Mouse (Mus musculus): ENCODE results near the gene Dpy30. TPM values are rescaled to one million over a fixed set of nuclear protein-coding genes. Genes with fewer than 3 reads are reported as not detected.

Gene Dpy30
- total RNA-seq, 4 experiments from 2014 or later: 41.5 to 47.7 (median 44.5) TPM

DNA sequence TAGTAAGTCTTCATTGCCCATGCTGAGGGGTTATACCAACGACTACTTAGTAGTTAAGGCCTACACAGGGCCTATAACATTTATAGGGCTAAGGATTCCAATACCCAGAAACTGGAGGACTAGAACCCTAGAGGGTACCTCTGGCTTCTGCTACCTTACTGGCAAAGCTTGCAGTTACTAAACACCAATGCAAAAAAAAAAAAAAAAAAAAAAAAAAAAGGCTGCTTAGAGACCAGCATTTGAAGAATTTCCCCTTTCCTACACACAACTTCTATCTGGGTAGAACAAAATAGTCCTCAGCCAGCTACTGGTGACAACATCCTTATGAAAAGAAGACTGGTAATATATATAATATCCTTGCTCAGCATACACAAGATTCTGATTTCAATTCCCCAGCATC, 58.1 kb downstream of the Dpy30 start:
- no peak for DNase-seq (ENCODE audit: low spot score in 2 of 2)

DNA sequence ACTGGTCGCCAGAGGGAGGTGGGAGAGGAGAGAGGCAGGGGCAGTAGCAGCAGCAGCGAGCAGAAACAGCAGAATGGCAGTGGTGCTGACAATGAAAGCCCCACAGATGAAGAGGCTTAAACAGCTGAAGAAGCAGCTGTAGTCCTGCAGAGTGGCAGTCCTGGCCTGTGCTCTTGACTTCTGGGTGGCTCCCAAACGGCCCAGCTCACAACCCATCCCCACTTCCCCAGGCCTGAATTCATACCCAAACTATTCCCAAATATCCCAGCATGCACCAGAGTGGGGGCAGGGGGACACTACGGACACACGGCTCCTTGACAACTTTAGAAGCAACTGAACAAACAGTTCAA, 58.6 kb downstream of the Dpy30 start:
- DNase-seq (ENCODE audit: low spot score in 2 of 2): no peak

DNA sequence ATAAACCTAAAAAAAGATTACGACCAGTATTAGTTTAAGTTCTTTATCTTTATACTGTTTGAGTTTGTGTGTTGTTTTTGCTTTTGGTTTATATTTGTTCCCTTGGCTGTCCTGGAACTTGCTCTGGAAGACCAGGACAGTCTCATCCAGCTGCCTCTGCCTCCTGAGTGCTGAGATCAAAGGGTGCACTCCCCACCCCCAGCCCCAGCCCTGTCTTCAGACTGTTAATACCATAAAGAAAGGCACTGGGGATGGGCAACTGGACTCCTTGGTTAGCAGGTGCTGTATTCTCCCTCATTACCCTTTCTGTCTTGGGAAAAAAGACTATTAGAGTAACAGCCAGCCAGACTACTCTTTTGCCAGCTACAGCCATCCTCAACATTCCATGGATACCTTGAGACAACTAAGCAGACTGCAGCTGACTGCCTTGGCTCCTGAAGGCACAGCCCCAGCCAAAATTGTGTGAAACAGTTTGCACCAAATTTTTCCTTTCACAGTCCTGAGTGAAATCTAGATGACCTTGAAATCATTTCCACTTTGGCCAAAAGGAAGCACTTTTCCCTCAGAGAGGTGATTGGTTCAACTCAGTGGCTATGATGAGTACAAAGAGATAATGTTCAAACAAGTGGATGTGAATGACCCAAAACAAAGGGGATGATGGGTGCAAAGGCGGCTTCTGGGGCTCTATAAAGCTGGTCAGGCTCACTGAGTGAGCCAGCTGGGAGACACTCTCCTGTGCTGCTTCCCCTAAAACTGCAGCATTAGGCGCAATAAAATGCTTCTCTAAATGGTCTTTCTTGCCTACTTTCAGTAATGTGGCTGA, 59.2 kb downstream of the Dpy30 start:
- DNase-seq (ENCODE audit: low spot score in 2 of 2): no peak

DNA sequence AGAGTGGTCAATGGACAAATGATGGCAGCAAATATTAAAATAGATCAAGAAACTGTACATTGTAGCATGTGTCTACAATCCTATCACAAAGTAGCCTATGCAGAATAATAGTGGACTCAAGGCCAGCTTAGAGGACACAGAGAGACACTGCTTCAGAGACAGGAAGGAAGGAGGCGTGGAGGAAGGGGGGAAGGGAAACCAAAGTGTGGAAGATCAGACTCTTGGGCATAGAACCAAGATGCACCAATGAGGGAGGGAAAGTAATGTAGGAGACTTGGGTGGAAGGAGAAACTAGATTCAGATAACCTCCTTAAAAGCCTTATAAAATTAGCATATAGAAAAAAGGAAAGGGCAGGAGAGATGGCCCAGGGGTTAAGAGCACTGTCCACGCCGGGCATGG, 61.3 kb downstream of the Dpy30 start:
- no peak for DNase-seq (ENCODE audit: low spot score in 2 of 2)

Other genes with a start within 250 kb of the Dpy30 start
- 10 to 100 TPM; 46.9 to 53.6 (median 52.8) TPM for gene Memo1, start 28.4 kb downstream of the Dpy30 start, total RNA-seq (2022)
- 10 to 100 TPM; 46.1 to 59.4 (median 53.1) TPM for gene Spast, start 15.0 kb upstream of the Dpy30 start, total RNA-seq (2022)
- 1 to 10 TPM; 4.3 to 7.2 (median 6.2) TPM for gene Slc30a6, start 71.7 kb upstream of the Dpy30 start, total RNA-seq (2022)
- gene Nlrc4, start 135.2 kb upstream of the Dpy30 start, total RNA-seq (2022): under 1 TPM in 3 of 4 experiments, not detected in 1; 0.07 to 0.13 (median 0.07) TPM
- gene Yipf4, start 165.5 kb upstream of the Dpy30 start, total RNA-seq (2022): 10 to 100 TPM; 27.7 to 43.6 (median 32.0) TPM
- 10 to 100 TPM; 56.9 to 74.8 (median 60.7) TPM for gene Birc6, start 204.4 kb upstream of the Dpy30 start, total RNA-seq (2022)